Mouse (Mus musculus) spleen, adult 18-20 months (tissue): ENCODE results near the gene Csmd2.

Experiments
- DNase-seq, 2 experiments: peaks; one replicate each; pipeline ENCODE4 v3.0.0; 2022; ENCODE audit warnings: mixed read lengths in 2 of 2

The Csmd2 gene

DNA sequence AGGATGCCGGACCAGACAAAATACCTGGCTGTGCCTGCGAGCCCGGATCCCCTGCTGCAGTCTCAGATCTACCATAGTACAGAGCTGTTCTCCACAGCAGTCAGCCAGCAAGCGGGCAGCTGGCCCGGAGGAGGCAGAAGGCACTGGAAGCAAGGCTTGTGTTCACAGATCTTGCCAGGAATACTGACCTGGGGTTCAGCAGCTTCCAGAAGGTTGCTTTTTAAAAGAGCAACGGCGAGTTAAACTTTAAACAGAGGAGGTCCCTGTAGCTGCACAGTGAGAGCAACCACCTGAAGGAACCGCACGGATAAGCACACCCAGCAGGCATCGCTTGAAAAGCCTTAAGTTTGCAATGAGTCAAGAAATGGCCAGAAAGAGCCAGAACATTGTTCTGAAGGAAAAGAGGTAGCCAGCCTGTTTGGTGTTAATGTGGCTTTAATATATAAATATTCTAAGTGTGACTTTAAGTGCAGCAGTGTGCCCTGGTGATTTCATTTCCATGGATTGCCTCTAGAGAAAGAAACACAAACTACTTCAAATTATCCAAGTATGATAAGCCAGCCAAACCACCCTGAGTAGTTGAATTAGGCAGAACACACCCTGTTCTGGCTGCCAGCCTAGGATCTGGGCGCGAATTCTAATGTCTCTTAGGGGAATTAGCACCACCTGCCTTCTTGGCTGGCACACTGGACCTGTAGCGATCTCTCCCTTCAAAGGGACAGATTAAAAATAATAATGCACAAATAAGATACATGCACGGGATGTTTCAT is 439.8 kb downstream of the Csmd2 start:
- DNase-seq, result no peak

DNA sequence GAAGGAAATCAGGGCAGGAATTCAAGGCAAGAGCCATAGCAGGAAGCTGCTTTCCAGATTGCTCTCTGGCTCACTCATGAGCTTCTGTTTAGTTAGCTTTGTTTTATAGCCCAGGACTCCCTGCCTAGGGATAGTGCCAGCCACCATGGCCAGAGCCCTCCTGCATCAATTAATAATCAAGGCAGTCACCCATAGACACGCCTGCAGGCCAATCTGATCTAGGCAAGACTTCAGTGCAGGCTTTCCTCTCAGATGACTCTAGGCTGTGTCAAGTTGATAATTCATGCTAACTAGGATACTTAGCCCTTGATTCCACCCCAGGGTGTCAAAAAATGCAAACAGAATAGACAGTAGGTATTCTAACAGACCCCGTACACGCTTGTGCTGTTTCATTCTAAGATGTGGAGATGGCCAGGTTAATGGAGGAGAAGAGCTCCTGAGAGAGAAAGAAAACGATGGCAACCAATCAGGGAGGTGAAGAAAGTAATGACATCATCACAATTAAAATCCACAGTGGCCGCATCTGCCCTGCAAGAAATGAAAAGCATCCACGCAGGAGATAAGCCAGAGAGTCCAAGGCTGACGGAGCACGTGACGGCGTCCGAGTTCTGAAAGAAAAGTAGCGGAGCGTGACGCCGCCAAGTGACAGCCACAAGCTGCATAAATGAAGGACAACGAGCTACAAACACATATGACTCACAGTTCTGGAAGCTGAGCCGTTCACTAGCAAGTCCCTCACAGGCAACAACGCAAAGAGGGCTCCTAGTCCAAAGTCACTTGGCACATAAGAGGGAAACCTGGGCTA is 440.8 kb downstream of the Csmd2 start:
- no peak for DNase-seq

DNA sequence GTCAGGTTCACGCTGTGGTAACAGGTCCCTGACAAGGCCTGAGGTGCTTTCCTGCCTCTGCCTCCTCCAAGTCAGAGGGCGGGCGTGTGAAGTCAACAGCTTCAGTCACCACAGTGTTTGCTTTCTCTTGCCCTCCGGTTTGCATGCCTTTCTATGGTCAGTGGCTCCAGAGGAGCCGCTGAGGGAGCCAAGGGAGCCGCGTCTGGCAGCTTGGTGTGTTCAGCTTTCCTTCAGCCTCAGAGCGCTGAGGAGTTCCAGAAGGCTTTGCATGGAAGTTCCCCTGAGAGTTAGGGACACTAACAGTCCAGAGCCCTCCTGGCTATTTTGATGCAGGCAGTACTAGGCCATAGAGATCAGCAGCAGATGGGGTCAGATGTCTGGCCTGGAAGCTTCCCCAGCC is 441.9 kb downstream of the Csmd2 start:
- no peak for DNase-seq

DNA sequence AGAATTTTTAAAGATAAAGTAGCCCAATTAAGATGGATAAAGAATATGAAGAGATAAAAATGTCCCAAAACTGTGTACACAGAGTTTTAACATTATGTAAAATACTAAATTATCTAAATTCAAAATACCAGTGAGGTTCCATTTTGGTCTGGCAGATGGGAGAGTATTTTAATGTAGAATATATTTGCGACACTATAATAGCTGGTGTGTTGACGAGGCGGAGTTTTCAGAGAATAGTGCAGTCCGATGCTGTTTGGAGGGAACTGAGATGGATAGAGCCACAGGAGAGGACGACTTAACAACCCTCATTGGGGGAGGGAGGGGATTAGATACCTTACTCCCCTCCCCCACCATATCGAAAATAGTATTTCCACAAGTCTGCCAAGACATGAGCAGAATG is 452.9 kb downstream of the Csmd2 start:
- no peak for DNase-seq

DNA sequence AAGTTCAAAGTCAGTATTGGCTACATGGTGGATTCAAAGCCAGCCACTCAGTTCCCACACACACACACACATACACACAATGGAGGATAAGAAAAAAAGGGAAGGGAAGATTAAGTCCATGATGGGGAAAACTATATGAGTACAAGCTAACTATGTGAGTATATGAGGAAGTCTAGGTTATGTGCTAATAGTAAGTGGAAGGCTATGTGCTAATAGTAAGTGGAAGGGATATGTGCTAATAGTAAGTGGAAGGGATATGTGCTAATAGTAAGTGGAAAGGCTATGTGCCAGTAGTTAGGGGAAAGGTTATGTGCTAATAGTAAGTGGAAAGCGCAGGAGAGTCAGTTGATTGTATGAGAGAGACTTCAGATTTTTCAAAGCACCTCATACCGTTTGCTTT is 453.6 kb downstream of the Csmd2 start:
- DNase-seq, result no peak

DNA sequence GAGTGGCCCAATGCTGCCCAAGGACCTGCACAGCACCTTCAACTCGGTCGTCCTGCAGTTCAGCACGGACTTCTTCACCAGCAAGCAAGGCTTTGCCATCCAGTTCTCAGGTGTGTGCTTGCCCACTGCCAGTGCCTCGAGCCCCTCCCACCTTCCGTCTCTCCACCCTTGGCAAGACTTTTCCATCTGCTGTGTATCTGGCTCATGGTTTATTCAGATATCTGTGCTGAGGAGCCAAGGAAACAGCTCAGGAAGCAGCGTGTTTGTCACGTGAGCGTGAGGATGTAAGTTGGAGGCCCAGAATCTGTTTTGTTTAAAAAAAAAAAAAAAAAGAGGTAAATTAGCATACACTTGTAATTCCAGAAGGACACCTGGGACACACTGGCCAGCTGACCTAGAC is 455.1 kb downstream of the Csmd2 start:
- DNase-seq, result no peak

DNA sequence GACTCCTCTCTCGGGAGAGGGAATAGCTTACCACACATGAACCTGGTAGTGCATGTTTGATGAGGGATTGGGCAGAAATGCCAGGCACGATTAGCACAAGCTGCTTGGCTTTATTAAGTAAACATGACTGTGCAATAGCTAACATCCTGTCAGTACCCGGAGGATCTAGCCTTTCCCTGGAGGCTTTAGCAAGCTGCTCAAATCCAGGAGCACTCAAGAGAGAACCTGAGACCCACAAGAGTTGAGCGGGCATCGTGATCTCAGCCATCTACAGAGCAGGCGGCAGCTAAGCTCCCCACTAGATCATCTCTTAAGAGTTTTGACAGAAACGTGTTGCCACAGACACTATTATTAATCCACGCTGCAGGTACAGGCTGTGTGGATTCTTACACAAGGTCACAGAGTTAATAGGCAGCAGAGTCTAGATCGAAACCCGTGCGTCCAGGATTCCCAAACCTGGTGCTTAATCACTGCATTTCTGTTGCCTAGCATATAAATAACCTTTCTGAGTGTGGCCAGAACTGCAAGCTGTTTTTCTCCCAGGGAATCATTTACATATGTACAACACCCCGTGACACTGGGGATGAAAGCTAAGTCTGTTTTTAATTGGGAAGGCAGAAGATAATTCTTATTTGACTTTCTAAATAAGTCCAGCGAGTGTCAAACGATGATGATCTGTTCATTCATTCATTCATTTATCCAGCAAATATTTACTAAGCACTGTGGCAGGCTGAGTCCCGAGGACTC is 458.0 kb downstream of the Csmd2 start:
- DNase-seq, result no peak

DNA sequence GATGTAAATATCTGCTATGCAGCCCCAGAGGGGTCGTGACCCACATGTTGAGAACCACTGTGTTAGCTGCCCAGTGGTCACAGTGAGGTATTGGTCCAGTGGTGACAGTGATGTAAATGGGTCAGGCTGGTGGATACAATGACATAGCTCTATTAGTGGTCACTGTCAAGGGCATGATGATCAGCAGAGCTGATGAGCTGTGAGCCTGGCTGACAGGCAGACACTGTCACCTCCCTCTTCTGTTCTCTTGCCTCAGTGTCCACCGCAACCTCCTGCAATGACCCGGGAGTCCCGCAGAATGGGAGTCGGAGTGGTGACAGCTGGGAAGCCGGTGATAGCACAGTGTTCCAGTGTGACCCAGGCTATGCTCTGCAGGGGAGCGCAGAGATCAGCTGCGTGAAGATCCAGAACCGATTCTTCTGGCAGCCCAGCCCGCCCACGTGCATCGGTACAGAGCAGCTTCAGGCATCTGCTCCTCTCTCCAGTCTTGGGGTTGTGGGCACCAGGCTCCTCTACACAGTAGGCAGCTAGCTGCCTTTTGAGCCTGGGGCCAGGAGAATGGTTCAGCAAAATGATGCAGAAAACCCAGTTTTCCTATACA is 461.3 kb downstream of the Csmd2 start:
- no peak for DNase-seq

DNA sequence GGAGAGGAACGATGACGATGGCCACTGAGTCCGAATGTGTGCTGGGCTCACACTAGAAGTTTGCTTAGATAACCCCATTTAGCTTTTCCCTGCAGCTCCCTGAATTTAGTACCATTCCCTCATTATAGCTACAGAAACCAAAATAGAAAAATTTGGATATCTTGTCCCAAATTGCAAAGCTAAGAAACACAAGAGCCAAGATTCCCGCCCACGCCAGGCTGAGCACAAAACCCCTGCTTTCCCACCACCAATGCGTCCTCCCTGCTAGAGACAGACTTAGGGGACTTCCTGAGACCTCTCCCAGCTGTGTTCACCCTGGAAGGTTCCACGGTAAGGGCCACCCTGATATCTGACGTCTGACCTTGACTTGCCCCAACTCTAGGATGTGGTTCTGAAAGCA is 462.5 kb downstream of the Csmd2 start:
- DNase-seq, result no peak

DNA sequence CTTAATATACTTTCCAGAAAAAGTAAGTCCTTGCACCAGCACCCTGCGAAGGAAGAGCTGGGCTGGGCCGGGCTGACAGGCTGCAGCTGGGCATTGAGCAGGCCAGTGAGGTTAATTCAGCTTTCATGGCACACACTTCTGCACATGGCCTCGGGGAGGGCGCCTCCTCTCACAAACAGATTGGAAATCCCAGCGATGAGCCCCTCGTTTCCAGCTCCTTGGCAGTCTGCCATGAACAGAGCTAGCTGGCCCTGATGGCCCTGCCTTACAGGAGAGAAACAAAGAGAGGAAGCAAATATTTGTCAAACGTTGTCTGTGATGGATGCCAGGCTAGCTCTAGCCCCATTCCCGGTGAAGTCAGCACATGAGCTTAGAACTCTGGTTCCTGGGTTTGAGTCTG is 463.3 kb downstream of the Csmd2 start:
- DNase-seq, result no peak

DNA sequence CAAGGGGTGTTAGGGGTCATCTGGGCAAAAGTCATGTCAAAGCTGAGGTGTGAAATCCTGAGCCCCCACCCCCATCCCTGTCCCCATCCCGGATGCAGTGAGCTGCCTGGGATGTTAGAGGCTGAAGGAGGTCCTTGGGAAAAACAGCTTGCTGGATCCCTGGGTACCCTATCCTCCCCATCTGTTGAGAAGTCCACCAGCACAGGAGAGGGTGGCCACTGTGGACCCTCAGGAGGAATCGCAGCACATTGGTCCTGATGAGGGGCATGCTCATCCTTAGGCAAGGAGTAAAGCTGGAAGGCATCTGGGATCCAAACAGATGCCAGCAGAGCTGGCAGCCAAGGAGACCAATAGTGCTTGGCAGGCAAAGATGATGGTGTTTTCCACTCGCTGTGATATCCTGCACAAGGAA is 463.7 kb downstream of the Csmd2 start:
- DNase-seq, result no peak

DNA sequence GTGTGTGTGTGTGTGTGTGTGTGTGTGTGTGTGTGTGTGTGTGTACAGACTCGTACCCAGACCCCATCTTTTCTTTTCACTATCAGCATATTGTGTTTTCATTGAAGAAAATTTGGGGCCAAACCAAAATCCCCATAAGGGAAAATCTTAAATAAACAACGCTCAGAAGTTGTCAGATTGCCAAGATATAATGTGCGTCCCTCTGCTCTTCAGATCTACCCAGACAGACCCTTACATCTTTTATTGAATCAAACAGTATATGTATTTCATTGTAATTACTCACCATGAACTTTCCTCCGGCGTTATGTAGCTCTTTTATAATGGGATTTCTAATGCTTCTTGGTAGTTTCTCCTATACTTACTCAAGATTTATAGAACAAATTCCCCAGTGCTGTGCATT is 479.1 kb downstream of the Csmd2 start:
- DNase-seq, result no peak

DNA sequence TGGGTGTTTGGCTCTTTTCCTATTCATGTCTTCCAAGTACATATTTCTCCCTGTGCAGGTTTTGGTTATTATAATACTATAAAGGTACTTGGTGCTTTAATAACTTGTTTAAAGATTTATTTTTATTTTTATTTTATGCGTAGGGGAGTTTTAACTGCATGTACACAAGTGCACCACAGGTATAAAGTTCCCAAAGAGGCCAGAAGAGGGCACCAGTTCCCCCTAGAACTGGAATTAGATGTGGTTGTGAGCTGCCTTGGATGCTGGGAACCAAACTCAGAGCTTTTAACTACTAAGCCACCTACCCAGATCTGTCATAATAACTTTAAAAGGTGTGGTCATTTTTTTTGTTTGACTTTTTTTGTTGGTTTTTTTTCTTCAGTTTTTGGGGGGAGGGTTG is 480.4 kb downstream of the Csmd2 start:
- DNase-seq, result no peak

DNA sequence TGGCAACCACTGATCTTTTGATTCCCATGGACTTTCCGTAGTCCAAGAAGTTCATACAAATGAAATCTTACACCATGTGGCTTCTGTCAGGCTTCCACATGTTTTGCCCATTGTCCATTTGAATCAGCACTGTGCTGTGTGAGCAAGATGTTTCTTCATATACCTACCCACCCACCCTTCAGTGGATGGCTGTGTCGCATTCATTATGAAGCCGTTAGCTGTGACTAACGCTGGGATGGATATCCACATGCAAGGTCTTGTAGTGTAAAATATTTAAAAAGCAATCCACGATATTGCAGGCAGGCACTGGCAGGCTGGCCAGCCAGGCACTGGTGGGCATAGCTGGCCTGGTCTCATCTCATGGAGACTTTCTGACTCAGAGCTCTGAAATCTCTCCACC is 488.6 kb downstream of the Csmd2 start:
- no peak for DNase-seq

DNA sequence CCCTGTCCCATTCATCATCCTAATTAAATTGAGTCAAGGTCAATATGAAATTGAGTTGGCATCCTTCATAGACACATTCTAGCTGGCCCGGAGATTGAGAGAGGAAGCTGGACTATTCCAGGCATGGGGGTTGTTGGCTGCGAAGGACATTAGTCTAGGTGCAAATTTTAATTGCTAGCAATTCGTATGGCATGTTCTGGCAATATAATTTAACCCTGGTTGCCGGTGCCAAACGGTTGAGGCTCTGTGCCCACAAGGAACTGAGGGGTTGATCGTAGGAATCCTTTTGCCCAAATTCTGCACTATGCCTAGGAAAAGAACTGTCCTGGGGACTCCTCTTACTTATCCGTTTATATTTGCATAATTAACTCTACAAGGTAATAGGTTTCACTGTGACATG is 496.2 kb downstream of the Csmd2 start:
- DNase-seq, result no peak

DNA sequence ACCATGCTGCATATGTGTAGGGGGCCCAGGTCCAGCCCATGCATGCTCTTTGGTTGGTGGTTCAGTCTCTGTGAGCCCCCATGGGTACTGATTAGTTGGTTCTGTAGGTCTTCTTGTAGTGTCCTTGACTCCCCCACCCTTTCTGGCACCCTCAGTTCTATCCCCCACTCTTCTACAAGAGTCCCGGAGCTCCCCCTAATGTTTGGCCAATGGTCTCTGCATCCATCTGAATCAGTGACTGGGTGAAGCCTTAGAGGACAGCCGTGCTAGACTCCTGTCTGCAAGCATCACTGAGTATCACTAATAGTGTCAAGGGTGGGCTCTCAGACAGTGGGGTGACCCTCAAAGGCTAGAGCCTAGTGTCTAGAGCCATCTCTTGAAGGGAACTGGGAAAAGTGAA is 497.0 kb downstream of the Csmd2 start:
- no peak for DNase-seq

DNA sequence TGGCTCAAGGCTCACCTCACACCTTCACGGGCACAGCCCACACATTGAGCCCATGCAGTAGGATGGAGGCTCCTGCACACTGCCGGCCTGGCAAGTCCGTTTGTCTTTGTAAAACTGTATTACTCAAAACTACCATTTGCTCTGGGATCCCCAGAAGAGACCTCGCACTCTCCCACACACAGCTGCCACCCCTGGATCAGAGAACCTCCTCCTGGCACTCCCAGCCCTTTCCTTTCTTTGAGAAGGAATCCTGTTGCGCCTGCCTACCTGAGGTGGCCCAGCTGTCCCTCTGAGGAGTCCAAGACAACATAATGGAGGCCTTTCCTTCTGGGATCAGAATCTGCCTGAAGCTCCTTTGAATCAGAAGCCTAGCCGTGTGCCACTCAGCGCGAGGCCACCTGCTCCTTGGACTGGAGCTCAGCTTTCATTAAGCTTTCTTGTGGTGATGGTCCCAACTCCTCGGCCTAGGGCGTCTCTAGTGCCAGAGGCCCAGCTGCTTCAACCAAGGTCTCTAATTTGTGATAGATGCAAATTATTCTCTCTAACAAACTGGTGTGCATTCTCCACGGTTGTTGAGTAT is 502.0 kb downstream of the Csmd2 start:
- DNase-seq, result no peak

DNA sequence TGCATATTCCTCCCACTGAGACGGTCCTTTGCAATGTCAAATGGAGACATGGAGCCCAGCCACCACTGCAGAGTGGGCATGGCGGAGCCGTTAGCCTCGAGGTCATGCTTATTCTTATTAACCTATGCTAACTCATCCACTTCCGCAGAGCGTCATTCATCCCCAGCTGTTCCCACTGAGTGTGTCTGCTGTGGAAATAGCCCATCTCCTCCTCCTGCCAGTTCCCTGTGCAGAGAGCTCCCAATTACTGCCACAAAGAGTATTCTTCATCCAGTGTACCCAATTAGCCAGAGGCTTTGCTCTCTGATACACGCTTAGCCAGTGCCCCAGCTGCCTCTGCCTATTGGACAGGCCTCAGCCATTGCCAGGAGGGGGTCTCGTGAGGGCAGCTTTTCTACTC is 504.4 kb downstream of the Csmd2 start:
- DNase-seq, result no peak

DNA sequence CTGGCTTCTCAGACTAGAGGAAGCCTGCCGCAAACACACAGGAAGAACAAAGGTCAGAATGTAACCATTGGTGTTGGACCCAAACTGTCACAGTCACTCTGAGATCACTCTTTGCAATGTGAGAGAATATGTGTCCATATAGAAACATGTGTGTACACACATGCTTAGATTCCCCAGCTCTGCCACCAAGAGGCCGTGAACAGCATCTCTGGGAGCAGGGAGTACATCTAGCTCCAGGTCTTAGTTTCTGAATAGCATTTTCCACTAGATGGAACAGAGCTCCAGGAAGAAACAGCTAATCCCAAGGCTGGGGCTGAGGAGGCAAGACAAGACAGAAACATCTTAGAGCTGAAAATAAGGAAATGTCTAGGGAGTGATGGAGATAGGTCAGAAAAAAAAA is 512.3 kb downstream of the Csmd2 start:
- no peak for DNase-seq

DNA sequence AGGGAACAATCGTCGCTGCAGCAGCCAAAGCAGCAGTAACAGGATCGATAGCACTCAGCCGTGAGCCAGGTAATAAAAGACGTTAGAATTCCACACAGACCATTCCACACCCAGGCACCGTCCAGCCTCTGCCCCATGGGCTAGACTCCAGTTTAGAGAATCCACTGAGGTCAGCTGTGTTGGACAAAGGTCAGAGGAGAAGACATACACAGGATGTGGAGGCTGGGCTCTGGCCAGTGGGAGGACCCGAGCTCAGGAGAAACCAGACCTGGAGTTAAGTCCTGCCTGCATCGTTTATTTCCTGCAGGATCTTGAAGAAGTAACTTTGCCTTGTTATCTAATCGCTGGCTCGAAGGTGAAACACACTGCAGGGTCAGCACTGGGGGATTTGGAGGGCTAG is 519.2 kb downstream of the Csmd2 start:
- no peak for DNase-seq

DNA sequence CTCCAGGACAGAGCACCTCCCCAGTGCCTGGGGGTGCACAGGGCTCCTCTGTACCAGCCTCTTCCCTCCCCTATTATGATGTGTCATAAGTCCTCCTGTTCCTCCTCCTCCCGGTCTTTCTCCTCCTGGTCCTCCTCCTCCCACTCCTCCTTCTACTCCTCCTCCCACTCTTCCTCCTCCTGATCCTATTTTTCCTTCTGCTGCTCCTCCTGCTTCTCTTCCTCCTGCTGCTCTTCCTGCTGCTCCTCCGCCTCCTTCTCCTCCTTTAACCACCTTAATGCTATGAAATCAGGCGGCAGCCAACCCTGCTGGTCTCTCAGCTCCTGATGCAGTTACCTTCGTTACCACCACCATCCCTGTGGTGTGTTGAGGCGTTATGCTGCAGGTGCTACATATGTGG is 522.2 kb downstream of the Csmd2 start:
- no peak for DNase-seq

DNA sequence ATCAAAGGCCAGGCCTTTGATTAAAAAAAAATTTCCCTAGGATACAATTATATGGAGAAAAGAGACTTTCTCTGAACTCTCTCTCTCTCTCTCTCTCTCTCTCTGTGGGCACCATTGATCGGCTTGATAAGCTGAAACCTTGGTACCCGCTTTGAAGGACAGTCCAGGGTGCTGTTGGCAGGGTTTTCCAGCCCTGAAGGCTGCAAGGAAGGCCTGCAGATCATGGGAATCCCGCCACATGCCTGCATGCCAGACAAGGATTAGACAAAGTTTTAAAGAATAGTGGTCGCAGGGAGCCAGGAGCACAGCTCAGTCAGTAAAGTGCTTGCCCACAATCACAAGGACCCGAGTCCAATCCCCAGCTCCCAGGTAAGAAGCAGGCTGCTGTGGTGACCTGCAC is 526.8 kb downstream of the Csmd2 start:
- no peak for DNase-seq

DNA sequence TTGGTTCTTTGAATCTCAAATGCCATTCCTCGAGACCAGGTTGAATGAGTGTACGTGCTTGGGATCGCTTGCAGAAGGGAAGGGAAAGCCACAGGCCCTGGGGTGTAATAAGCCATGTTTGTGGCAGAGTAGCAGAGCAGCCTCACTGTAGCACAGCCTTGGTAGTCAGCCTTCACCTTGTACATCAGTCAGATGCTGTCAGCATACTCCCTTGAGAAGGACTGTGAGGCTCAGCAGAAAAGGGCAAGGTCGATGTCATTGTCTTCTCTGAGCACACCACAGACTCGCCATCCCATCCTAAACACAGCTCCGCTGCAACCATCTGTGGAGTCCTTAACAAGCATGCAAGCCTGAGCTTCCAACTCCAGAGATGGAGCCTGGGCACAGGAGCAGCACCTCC is 533.6 kb downstream of the Csmd2 start:
- DNase-seq, result no peak
